Mouse (Mus musculus) adrenal gland, postnatal 25 days (tissue): ENCODE measurements around the gene Kcnab3. TPM values are rescaled to one million over a fixed set of nuclear protein-coding genes. Genes with fewer than 3 reads are reported as not detected.

Experiments used
- DNase-seq: peaks from one replicate; pipeline ENCODE4 v3.0.0; 2021; ENCODE audit warnings: mixed read lengths
- total RNA-seq: library from RNA; stranded (reverse); gene quantifications from 2 replicates; pipeline ENCODE4 v1.2.3, GENCODE M21; 2021

Kcnab3 gene
- total RNA-seq, 1 experiment from 2014 or later = 9.7 TPM

GRCm38 (mm10) chr11:69371601-69372000 is 45.5 kb downstream of the Kcnab3 start:
- DNase-seq = no peak

GRCm38 (mm10) chr11:69372056-69372779 is 46.2 kb downstream of the Kcnab3 start:
- DNase-seq = no peak

- no peak for DNase-seq
Measured at GRCm38 (mm10) chr11:69372780-69373170, 46.7 kb downstream of the Kcnab3 start.

- DNase-seq = no peak
Measured at GRCm38 (mm10) chr11:69373223-69373965, 47.3 kb downstream of the Kcnab3 start.

GRCm38 (mm10) chr11:69375646-69376045 is 49.6 kb downstream of the Kcnab3 start:
- no peak for DNase-seq

- no peak for DNase-seq
Measured at GRCm38 (mm10) chr11:69377766-69378165, 51.7 kb downstream of the Kcnab3 start.

GRCm38 (mm10) chr11:69379600-69379999 is 53.5 kb downstream of the Kcnab3 start:
- no peak for DNase-seq

GRCm38 (mm10) chr11:69381356-69381755 is 55.3 kb downstream of the Kcnab3 start:
- DNase-seq = no peak

Other genes with a start within 250 kb of the Kcnab3 start
- gene Vamp2, start 237.8 kb upstream of the Kcnab3 start, total RNA-seq = 143 and 163 TPM in 2 replicates
- 66.5 and 84.7 TPM in 2 replicates for gene Per1, start 231.0 kb upstream of the Kcnab3 start, total RNA-seq
- not detected in 2 replicates for gene Hes7, start 205.9 kb upstream of the Kcnab3 start, total RNA-seq
- gene 9130213A22Rik, start 203.7 kb upstream of the Kcnab3 start, total RNA-seq = 1.2 and 1.6 TPM in 2 replicates
- gene Aloxe3, start 200.4 kb upstream of the Kcnab3 start, total RNA-seq = 0.64 and 2.8 TPM in 2 replicates
- gene Alox12b, start 169.3 kb upstream of the Kcnab3 start, total RNA-seq = not detected in 2 replicates
- not detected in 2 replicates for gene Alox8, start 128.4 kb upstream of the Kcnab3 start, total RNA-seq
- gene Gucy2e, start 89.2 kb upstream of the Kcnab3 start, total RNA-seq = not detected in 2 replicates
- 10.3 and 13.3 TPM in 2 replicates for gene Cntrob, start 2.5 kb upstream of the Kcnab3 start, total RNA-seq
- 80.8 and 86.2 TPM in 2 replicates for gene Trappc1, start 2.3 kb upstream of the Kcnab3 start, total RNA-seq
- gene Rnf227, start 14.2 kb downstream of the Kcnab3 start, total RNA-seq = 6.8 and 7.7 TPM in 2 replicates
- gene Chd3, start 43.1 kb downstream of the Kcnab3 start, total RNA-seq = 105 and 111 TPM in 2 replicates
- 127 and 149 TPM in 2 replicates for gene Naa38, start 69.2 kb downstream of the Kcnab3 start, total RNA-seq
- gene Cyb5d1, start 69.4 kb downstream of the Kcnab3 start, total RNA-seq = 43.5 and 51.0 TPM in 2 replicates
- gene Tmem88, start 72.0 kb downstream of the Kcnab3 start, total RNA-seq = 13.9 and 16.9 TPM in 2 replicates
- gene Kdm6b, start 87.4 kb downstream of the Kcnab3 start, total RNA-seq = 45.1 and 46.2 TPM in 2 replicates
- 0.05 and 0.76 TPM in 2 replicates for gene Dnah2, start 222.9 kb downstream of the Kcnab3 start, total RNA-seq
- 0.38 and 1.5 TPM in 2 replicates for gene Efnb3, start 233.9 kb downstream of the Kcnab3 start, total RNA-seq